Mouse (Mus musculus): ENCODE results near the gene Zfyve1.
"Not testable (repeated sequence)": the region's sequence is repeated elsewhere in the genome, so short reads cannot be mapped to it uniquely, and the experiment has no call there.

Zfyve1 gene

GRCm38 (mm10) chr12:83597025-83597501 lies at the start of gene Zfyve1:
TSS of gene Zfyve1 (minus strand) at chr12:83597222.
- peak; percentile 96 for DNase-seq

GRCm38 (mm10) chr12:83643116-83643515 lies 46.1 kb upstream of the Zfyve1 start:
- DNase-seq: no peak

GRCm38 (mm10) chr12:83641233-83641632 lies 44.2 kb upstream of the Zfyve1 start:
- DNase-seq: no peak

GRCm38 (mm10) chr12:83633807-83634206 lies 36.8 kb upstream of the Zfyve1 start:
- DNase-seq: no peak

- peak; percentile 60 for DNase-seq
Observed at GRCm38 (mm10) chr12:83632680-83633025, 35.6 kb upstream of the Zfyve1 start.

- peak; percentile 98 for DNase-seq
Observed at GRCm38 (mm10) chr12:83631743-83632679, 35.0 kb upstream of the Zfyve1 start.

- not testable (repeated sequence) for DNase-seq
Observed at GRCm38 (mm10) chr12:83630936-83631335, 33.9 kb upstream of the Zfyve1 start, which contains the start of gene Rbm25. TSS of gene Rbm25 (plus strand) at chr12:83631236.

GRCm38 (mm10) chr12:83624321-83624720 lies 27.3 kb upstream of the Zfyve1 start:
- DNase-seq: no peak

- no peak for DNase-seq
Observed at GRCm38 (mm10) chr12:83622031-83622755, 25.2 kb upstream of the Zfyve1 start.

- not testable (repeated sequence) for DNase-seq
Observed at GRCm38 (mm10) chr12:83620694-83621093, 23.7 kb upstream of the Zfyve1 start.

GRCm38 (mm10) chr12:83618981-83619380 lies 22.0 kb upstream of the Zfyve1 start:
- DNase-seq: no peak

- no peak for DNase-seq
Observed at GRCm38 (mm10) chr12:83617261-83617660, 20.2 kb upstream of the Zfyve1 start.

- not testable (repeated sequence) for DNase-seq
Observed at GRCm38 (mm10) chr12:83606411-83606810, 9.4 kb upstream of the Zfyve1 start.

GRCm38 (mm10) chr12:83602285-83602684 lies 5.3 kb upstream of the Zfyve1 start:
- no peak for DNase-seq

GRCm38 (mm10) chr12:83597881-83598280 lies 859 bp upstream of the Zfyve1 start:
- DNase-seq: no peak

GRCm38 (mm10) chr12:83596191-83596954 lies 649 bp downstream of the Zfyve1 start:
- no peak for DNase-seq

- DNase-seq: no peak
Observed at GRCm38 (mm10) chr12:83594454-83595040, 2.5 kb downstream of the Zfyve1 start.

GRCm38 (mm10) chr12:83591754-83592501 lies 5.1 kb downstream of the Zfyve1 start:
- DNase-seq: no peak

GRCm38 (mm10) chr12:83586628-83587027 lies 10.4 kb downstream of the Zfyve1 start:
- DNase-seq: no peak

- DNase-seq: no peak
Observed at GRCm38 (mm10) chr12:83582747-83583146, 14.3 kb downstream of the Zfyve1 start.

GRCm38 (mm10) chr12:83582106-83582505 lies 14.9 kb downstream of the Zfyve1 start:
- DNase-seq: no peak

- DNase-seq: no peak
Observed at GRCm38 (mm10) chr12:83580283-83580682, 16.7 kb downstream of the Zfyve1 start.
